Mouse (Mus musculus) liver, embryonic 11.5 days (tissue): ENCODE measurements at regions not wholly inside any gene's neighbourhood (a gene's known extent, or its start where the extent isn't known, plus 50 kb on each side); places are given as distances from the start of the nearest gene placed in this dataset.

Source experiments
- ATAC-seq: fragments of 200-750 bp; cut with Nextera tagmentation; replicated peaks from 2 replicates; pipeline ENCODE4 v1.8.0; 2017; ENCODE audit warnings: moderate number of reproducible peaks, mild to moderate bottlenecking, moderate TSS enrichment, moderate library complexity; ENCODE audit not compliant: low FRiP score
- DNase-seq: peaks from one replicate; pipeline ENCODE4 v3.0.0-alpha.2; 2017; ENCODE audit warnings: low spot score
- H3K27ac ChIP-seq: fragments of 300-500 bp; sonication (generic); 2 replicates; pipeline ENCODE4 v1.5.1; 2014; ENCODE audit warnings: mild to moderate bottlenecking, low read depth, low read length, control low read depth
- H3K27me3 ChIP-seq: fragments of 300-500 bp; sonication (generic); replicated peaks from 2 replicates; pipeline ENCODE4 v1.6.1; 2014; ENCODE audit warnings: low read length, mixed read lengths; ENCODE audit not compliant: control insufficient read depth, insufficient read depth
- H3K36me3 ChIP-seq: fragments of 300-500 bp; sonication (generic); 2 replicates; pipeline ENCODE4 v1.6.1; 2014; ENCODE audit warnings: mild to moderate bottlenecking, low read length, moderate library complexity, mixed read lengths; ENCODE audit not compliant: control insufficient read depth, insufficient read depth
- H3K4me1 ChIP-seq: fragments of 300-500 bp; sonication (generic); replicated peaks from 2 replicates; pipeline ENCODE4 v1.6.1; 2014; ENCODE audit warnings: low read length, mixed read lengths; ENCODE audit not compliant: control insufficient read depth, insufficient read depth
- H3K4me2 ChIP-seq: fragments of 300-500 bp; sonication (generic); 2 replicates; pipeline ENCODE4 v1.6.1; 2014; ENCODE audit warnings: mild to moderate bottlenecking, control low read depth, moderate library complexity
- H3K4me3 ChIP-seq: fragments of 300-500 bp; sonication (generic); 2 replicates; pipeline ENCODE4 v1.5.1; 2014; ENCODE audit warnings: low read depth, low read length, control low read depth
- H3K9ac ChIP-seq: fragments of 300-500 bp; sonication (generic); 2 replicates; pipeline ENCODE4 v1.6.1; 2014; ENCODE audit warnings: low read depth, low read length, control low read depth
- H3K9me3 ChIP-seq: fragments of 300-500 bp; sonication (generic); 2 replicates; pipeline ENCODE4 v1.6.1; 2016; ENCODE audit warnings: low read length, inconsistent platforms, mixed read lengths; ENCODE audit not compliant: control insufficient read depth
- WGBS: fragments of 180-500 bp; shearing (Covaris S2); extraction: QIAGEN DNeasy Blood & Tissue Kit; methylation state at CpG from one replicate; pipeline ENCODE4 v1.1.7; 2014; 5-methylcytosine and 5-hydroxymethylcytosine counted together

- Histone ChIP-seq H3K4me2 (no peak overlapping the region), H3K9ac (no peak overlapping the region), H3K27me3 (no peaks in the 10 kb centered on the region), H3K27ac (no peak overlapping the region), H3K4me1 (no peaks in the 10 kb centered on the region; the same call in 1 of the 2 replicates), H3K4me3 (no peak overlapping the region), H3K9me3 (no peaks in the 10 kb centered on the region), H3K36me3 (no peaks in the 10 kb centered on the region)
- ATAC-seq (no peak), DNase-seq (no peak)
Observed at GRCm38 (mm10) chr13:83123596-83123995, 380.2 kb upstream of the Mef2c start.

- Histone ChIP-seq H3K9ac (no peak overlapping the region), H3K27me3 (no peaks in the 10 kb centered on the region), H3K4me2 (no peak overlapping the region), H3K4me3 (no peak overlapping the region), H3K27ac (no peak overlapping the region), H3K9me3 (no peaks in the 10 kb centered on the region), H3K36me3 (no peaks in the 10 kb centered on the region), H3K4me1 (no peaks in the 10 kb centered on the region; the same call in 1 of the 2 replicates)
- ATAC-seq: no peak
- WGBS: 89% methylated on average over 2 of the region's 2 CpGs
- DNase-seq: no peak
Observed at GRCm38 (mm10) chr13:83124651-83125050, 379.2 kb upstream of the Mef2c start.

- H3K9ac ChIP-seq: no peak overlapping the region
- H3K4me2 ChIP-seq: no peak overlapping the region
- WGBS: 85% methylated on average over 2 of the region's 2 CpGs
- H3K4me3 ChIP-seq: no peak overlapping the region
- H3K27ac ChIP-seq: no peak overlapping the region
- no peaks in the 10 kb centered on the region for H3K4me1 ChIP-seq
- H3K9me3 ChIP-seq: no peaks in the 10 kb centered on the region
- H3K36me3 ChIP-seq: no peaks in the 10 kb centered on the region
- DNase-seq: no peak
- no peak for ATAC-seq
- H3K27me3 ChIP-seq: no peaks in the 10 kb centered on the region
Observed at GRCm38 (mm10) chr13:83126438-83126837, 377.4 kb upstream of the Mef2c start.

GRCm38 (mm10) chr13:83131129-83131981 is 372.5 kb upstream of the Mef2c start:
- ATAC-seq: no peak

GRCm38 (mm10) chr13:83131982-83132354 is 371.9 kb upstream of the Mef2c start:
- no peaks in the 10 kb centered on the region for H3K4me1 ChIP-seq
- H3K36me3 ChIP-seq: no peaks in the 10 kb centered on the region
- 60% methylated on average over 1 of the region's 1 CpGs for WGBS
- ATAC-seq (no peak), DNase-seq (no peak)
- H3K9me3 ChIP-seq: no peaks in the 10 kb centered on the region
- no peaks in the 10 kb centered on the region for H3K27me3 ChIP-seq
- no peak overlapping the region for H3K27ac ChIP-seq
- H3K4me2 ChIP-seq: no peak overlapping the region
- no peak overlapping the region for H3K9ac ChIP-seq
- H3K4me3 ChIP-seq: no peak overlapping the region

More at GRCm38 (mm10) chr13:83131129-83131981, 372.5 kb upstream of the Mef2c start:
- DNase-seq: no peak
- H3K27ac ChIP-seq: no peak overlapping the region
- WGBS: 59% methylated on average over 7 of the region's 7 CpGs
- H3K27me3 ChIP-seq: no peaks in the 10 kb centered on the region
- H3K4me2 ChIP-seq: no peak overlapping the region
- H3K4me1 ChIP-seq: no peaks in the 10 kb centered on the region
- no peak overlapping the region for H3K4me3 ChIP-seq
- H3K9ac ChIP-seq: no peak overlapping the region
- H3K36me3 ChIP-seq: no peaks in the 10 kb centered on the region
- no peaks in the 10 kb centered on the region for H3K9me3 ChIP-seq

- Histone ChIP-seq H3K9ac (no peak overlapping the region), H3K4me3 (no peak overlapping the region), H3K4me2 (no peak overlapping the region), H3K27ac (no peak overlapping the region), H3K27me3 (no peaks in the 10 kb centered on the region), H3K36me3 (no peaks in the 10 kb centered on the region), H3K9me3 (no peaks in the 10 kb centered on the region), H3K4me1 (no peaks in the 10 kb centered on the region)
- 86% methylated on average over 7 of the region's 7 CpGs for WGBS
- DNase-seq (no peak), ATAC-seq (no peak)
Observed at GRCm38 (mm10) chr13:83132671-83133638, 370.9 kb upstream of the Mef2c start.

GRCm38 (mm10) chr13:83143316-83143715 is 360.5 kb upstream of the Mef2c start:
- Histone ChIP-seq H3K4me2 (no peak overlapping the region), H3K27ac (no peak overlapping the region), H3K9ac (no peak overlapping the region), H3K36me3 (no peaks in the 10 kb centered on the region), H3K4me1 (no peaks in the 10 kb centered on the region), H3K9me3 (no peaks in the 10 kb centered on the region), H3K4me3 (no peak overlapping the region), H3K27me3 (no peaks in the 10 kb centered on the region)
- WGBS: 75% methylated on average over 3 of the region's 3 CpGs
- no peak for DNase-seq
- ATAC-seq: no peak

GRCm38 (mm10) chr13:83154626-83155124 is 349.2 kb upstream of the Mef2c start:
- H3K4me2 ChIP-seq: no peak overlapping the region
- no peaks in the 10 kb centered on the region for H3K9me3 ChIP-seq
- 53% methylated on average over 1 of the region's 1 CpGs for WGBS
- H3K4me1 ChIP-seq: no peaks in the 10 kb centered on the region
- no peak overlapping the region for H3K9ac ChIP-seq
- peak; percentile 53; the same call in 1 of the 2 replicates for ATAC-seq
- H3K27me3 ChIP-seq: no peaks in the 10 kb centered on the region
- no peaks in the 10 kb centered on the region for H3K36me3 ChIP-seq
- no peak overlapping the region for H3K4me3 ChIP-seq
- DNase-seq: no peak
- no peak overlapping the region for H3K27ac ChIP-seq
